Mouse (Mus musculus) liver, embryonic 11.5 days (tissue): ENCODE measurements around the gene Def8. TPM values are rescaled to one million over a fixed set of nuclear protein-coding genes. Genes with fewer than 3 reads are reported as not detected.
"Not testable (repeated sequence)": the region's sequence is repeated elsewhere in the genome, so short reads cannot be mapped to it uniquely, and the experiment has no call there.

Experiments
- ATAC-seq: fragments of 200-750 bp; cut with Nextera tagmentation; replicated peaks from 2 replicates; pipeline ENCODE4 v1.8.0; 2017; ENCODE audit warnings: moderate number of reproducible peaks, mild to moderate bottlenecking, moderate TSS enrichment, moderate library complexity; ENCODE audit not compliant: low FRiP score
- DNase-seq: peaks from one replicate; pipeline ENCODE4 v3.0.0-alpha.2; 2017; ENCODE audit warnings: low spot score
- H3K27ac ChIP-seq: fragments of 300-500 bp; sonication (generic); 2 replicates; pipeline ENCODE4 v1.5.1; 2014; ENCODE audit warnings: mild to moderate bottlenecking, low read depth, low read length, control low read depth
- H3K27me3 ChIP-seq: fragments of 300-500 bp; sonication (generic); replicated peaks from 2 replicates; pipeline ENCODE4 v1.6.1; 2014; ENCODE audit warnings: low read length, mixed read lengths; ENCODE audit not compliant: control insufficient read depth, insufficient read depth
- H3K36me3 ChIP-seq: fragments of 300-500 bp; sonication (generic); 2 replicates; pipeline ENCODE4 v1.6.1; 2014; ENCODE audit warnings: mild to moderate bottlenecking, low read length, moderate library complexity, mixed read lengths; ENCODE audit not compliant: control insufficient read depth, insufficient read depth
- H3K4me1 ChIP-seq: fragments of 300-500 bp; sonication (generic); replicated peaks from 2 replicates; pipeline ENCODE4 v1.6.1; 2014; ENCODE audit warnings: low read length, mixed read lengths; ENCODE audit not compliant: control insufficient read depth, insufficient read depth
- H3K4me2 ChIP-seq: fragments of 300-500 bp; sonication (generic); 2 replicates; pipeline ENCODE4 v1.6.1; 2014; ENCODE audit warnings: mild to moderate bottlenecking, control low read depth, moderate library complexity
- H3K4me3 ChIP-seq: fragments of 300-500 bp; sonication (generic); 2 replicates; pipeline ENCODE4 v1.5.1; 2014; ENCODE audit warnings: low read depth, low read length, control low read depth
- H3K9ac ChIP-seq: fragments of 300-500 bp; sonication (generic); 2 replicates; pipeline ENCODE4 v1.6.1; 2014; ENCODE audit warnings: low read depth, low read length, control low read depth
- H3K9me3 ChIP-seq: fragments of 300-500 bp; sonication (generic); 2 replicates; pipeline ENCODE4 v1.6.1; 2016; ENCODE audit warnings: low read length, inconsistent platforms, mixed read lengths; ENCODE audit not compliant: control insufficient read depth
- WGBS: fragments of 180-500 bp; shearing (Covaris S2); extraction: QIAGEN DNeasy Blood & Tissue Kit; methylation state at CpG from one replicate; pipeline ENCODE4 v1.1.7; 2014; 5-methylcytosine and 5-hydroxymethylcytosine counted together
- polyA plus RNA-seq: library from polyadenylated mRNA; unstranded; fragments of >200 nt; fragmentation: Nextera tagmentation; extraction: Ambion mirVana; gene quantifications from 2 replicates; pipeline ENCODE4 v1.2.1, GENCODE M21; 2014

The Def8 gene
- polyA plus RNA-seq, 1 experiment from 2014 or later: 27.0 TPM

- Histone ChIP-seq H3K27ac (no peak overlapping the region), H3K36me3 (no peaks in the 10 kb centered on the region), H3K27me3 (no peaks in the 10 kb centered on the region), H3K9ac (no peak overlapping the region), H3K4me3 (no peak overlapping the region), H3K4me2 (no peak overlapping the region), H3K4me1 (no peaks in the 10 kb centered on the region), H3K9me3 (peaks cover 47% of the 10 kb centered on the region)
- 96% methylated on average over 24 of the region's 24 CpGs for WGBS
- ATAC-seq (no peak), DNase-seq (no peak)
Measured at GRCm38 (mm10) chr8:123427639-123428275, 4.4 kb downstream of the Def8 start.

- H3K9ac ChIP-seq: no peak overlapping the region
- no peak overlapping the region for H3K4me3 ChIP-seq
- H3K9me3 ChIP-seq: peaks cover 52% of the 10 kb centered on the region
- ATAC-seq (no peak), DNase-seq (no peak)
- no peaks in the 10 kb centered on the region for H3K36me3 ChIP-seq
- 96% methylated on average over 29 of the region's 29 CpGs for WGBS
- no peak overlapping the region for H3K27ac ChIP-seq
- no peaks in the 10 kb centered on the region for H3K4me1 ChIP-seq
- H3K27me3 ChIP-seq: no peaks in the 10 kb centered on the region
- H3K4me2 ChIP-seq: no peak overlapping the region
Measured at GRCm38 (mm10) chr8:123428343-123428893, 5.1 kb downstream of the Def8 start.

- Histone ChIP-seq H3K36me3 (no peaks in the 10 kb centered on the region), H3K27me3 (no peaks in the 10 kb centered on the region), H3K4me3 (no peak overlapping the region), H3K4me2 (no peak overlapping the region), H3K9me3 (peaks cover 52% of the 10 kb centered on the region), H3K4me1 (no peaks in the 10 kb centered on the region), H3K9ac (no peak overlapping the region), H3K27ac (no peak overlapping the region)
- DNase-seq: no peak
- no peak for ATAC-seq
- WGBS: 92% methylated on average over 23 of the region's 23 CpGs
Measured at GRCm38 (mm10) chr8:123428939-123429721, 5.8 kb downstream of the Def8 start.

- 93% methylated on average over 15 of the region's 15 CpGs for WGBS
- not testable (repeated sequence) for H3K27ac ChIP-seq, ATAC-seq, DNase-seq, H3K36me3 ChIP-seq, H3K4me1 ChIP-seq, H3K4me2 ChIP-seq, H3K27me3 ChIP-seq, H3K9ac ChIP-seq, H3K4me3 ChIP-seq
- peaks cover 55% of the 10 kb centered on the region for H3K9me3 ChIP-seq
Measured at GRCm38 (mm10) chr8:123429722-123430013, 6.3 kb downstream of the Def8 start.

GRCm38 (mm10) chr8:123430936-123431335, 7.6 kb downstream of the Def8 start:
- not testable (repeated sequence) for H3K27ac ChIP-seq, ATAC-seq, H3K4me1 ChIP-seq, H3K36me3 ChIP-seq, H3K4me2 ChIP-seq, H3K4me3 ChIP-seq, H3K9ac ChIP-seq, DNase-seq, H3K27me3 ChIP-seq
- H3K9me3 ChIP-seq: peaks cover 55% of the 10 kb centered on the region
- WGBS: 84% methylated on average over 8 of the region's 8 CpGs

- 94% methylated on average over 25 of the region's 25 CpGs for WGBS
- H3K4me3 ChIP-seq: no peak overlapping the region
- no peaks in the 10 kb centered on the region; the same call in 1 of the 2 replicates for H3K36me3 ChIP-seq
- ATAC-seq (no peak), DNase-seq (no peak)
- H3K27me3 ChIP-seq: no peaks in the 10 kb centered on the region
- peaks cover 49% of the 10 kb centered on the region for H3K9me3 ChIP-seq
- H3K27ac ChIP-seq: no peak overlapping the region
- H3K9ac ChIP-seq: no peak overlapping the region
- H3K4me1 ChIP-seq: no peaks in the 10 kb centered on the region
- no peak overlapping the region for H3K4me2 ChIP-seq
Measured at GRCm38 (mm10) chr8:123431616-123432365, 8.5 kb downstream of the Def8 start.

- Histone ChIP-seq H3K9ac (no peak overlapping the region), H3K9me3 (peaks cover 45% of the 10 kb centered on the region), H3K27ac (no peak overlapping the region), H3K4me3 (no peak overlapping the region), H3K27me3 (no peaks in the 10 kb centered on the region), H3K36me3 (no peaks in the 10 kb centered on the region; the same call in 1 of the 2 replicates), H3K4me1 (no peaks in the 10 kb centered on the region), H3K4me2 (no peak overlapping the region)
- 95% methylated on average over 16 of the region's 16 CpGs for WGBS
- ATAC-seq: no peak
- no peak for DNase-seq
Measured at GRCm38 (mm10) chr8:123432381-123432780, 9.1 kb downstream of the Def8 start.

GRCm38 (mm10) chr8:123433241-123433974, 10.1 kb downstream of the Def8 start:
- H3K4me3 ChIP-seq, ATAC-seq, H3K27me3 ChIP-seq, H3K36me3 ChIP-seq, H3K4me1 ChIP-seq, H3K9ac ChIP-seq, DNase-seq, H3K27ac ChIP-seq, H3K4me2 ChIP-seq: not testable (repeated sequence)
- H3K9me3 ChIP-seq: peaks cover 34% of the 10 kb centered on the region
- WGBS: 96% methylated on average over 46 of the region's 47 CpGs
